Comparison of ENCODE assay signal across 14 mouse cellular contexts in genomic region chr11:19160669-19161068, GRCm38 (mm10).
"Had no signal": no experiment of that assay in that cellular context is flagged by ENCODE, and none has a peak within 500 bp of the region (broad histone marks: within the 10 kb centered on the region; RNA-seq: fewer than 3 reads in every experiment).

No protein-coding gene starts in this region.

- DNase-seq: kidney, adult 8-10 months; left cerebral cortex, postnatal 4 days; lung, adult 2 months; lung, postnatal 36 days; right cerebral cortex, adult 18-20 months; right cerebral cortex, postnatal 25 days; thymus, postnatal 4 days had no signal

- H3K27me3 ChIP-seq: limb, embryonic 13.5 days; neural tube, embryonic 13.5 days had no signal

- H3K4me3 ChIP-seq: limb, embryonic 13.5 days; neural tube, embryonic 13.5 days had no signal

- H3K27ac ChIP-seq: kidney, postnatal 0 days; limb, embryonic 13.5 days; liver, embryonic 14.5 days; neural tube, embryonic 13.5 days; stomach, postnatal 0 days had no signal

- H3K9me3 ChIP-seq: limb, embryonic 13.5 days; neural tube, embryonic 13.5 days had no signal

- H3K4me2 ChIP-seq: limb, embryonic 13.5 days; neural tube, embryonic 13.5 days had no signal

- H3K36me3 ChIP-seq: limb, embryonic 13.5 days; neural tube, embryonic 13.5 days had no signal

- H3K9ac ChIP-seq: limb, embryonic 13.5 days; liver, embryonic 14.5 days; neural tube, embryonic 13.5 days had no signal

- ATAC-seq: intestine, embryonic 16.5 days; lung, postnatal 0 days had no signal
